ENCODE assay signal across 13 mouse cellular contexts in the genomic region with DNA sequence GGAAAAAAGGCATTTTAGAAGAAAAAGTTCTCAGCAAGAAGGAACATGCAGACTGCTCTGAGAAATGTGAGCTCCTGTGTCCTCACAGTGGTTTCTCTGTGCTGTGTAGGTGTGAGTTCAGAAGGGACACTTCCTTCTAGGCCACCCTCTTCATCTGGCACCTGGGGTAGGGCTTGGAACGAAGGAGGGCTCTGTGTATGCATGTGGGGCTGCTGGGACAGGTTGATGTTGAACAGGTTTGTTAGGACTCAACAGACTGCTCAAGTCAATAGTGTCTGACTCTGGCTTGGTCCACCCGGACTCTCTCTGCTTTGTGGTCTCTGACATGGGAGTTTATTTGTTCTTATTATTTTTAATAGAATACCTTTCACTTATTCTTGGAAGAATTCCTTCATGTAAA. TPM values are rescaled to one million over a fixed set of nuclear protein-coding genes. Genes with fewer than 3 reads are reported as not detected.
DNase-seq lines count a peak whose midpoint lies in the region; ATAC-seq and TF ChIP-seq lines count a peak whose summit lies in the region.
"Had no signal": no experiment of that assay in that cellular context is flagged by ENCODE, and none has a peak within 500 bp of the region (broad histone marks: within the 10 kb centered on the region; RNA-seq: fewer than 3 reads in every experiment).

No protein-coding gene starts in this region.

- no peak for TF ChIP-seq POLR2A in embryonic fibroblast, embryonic 13.5 days (IDR thresholded peaks at IDR 0.05; ENCODE audit: low read depth, low read length)
- no peak for TF ChIP-seq POLR2A in small intestine, adult 2 months (IDR thresholded peaks at IDR 0.05; ENCODE audit: low read depth, low read length)

- ATAC-seq in heart, embryonic 15.5 days (replicated peaks; ENCODE audit: insufficient number of reproducible peaks, insufficient read depth, low FRiP score, low read depth) = no peak
- peak; percentile 33; the same call in 1 of the 2 replicates for ATAC-seq in lung, embryonic 14.5 days (ENCODE audit: insufficient read depth)
- ATAC-seq in forebrain, embryonic 13.5 days = no peak

- no peak overlapping the region for H3K9ac ChIP-seq in heart, embryonic 15.5 days
- H3K9ac ChIP-seq in lung, embryonic 14.5 days = no peak overlapping the region
- H3K9ac ChIP-seq in forebrain, embryonic 13.5 days = no peak overlapping the region
- H3K9ac ChIP-seq: hindbrain, embryonic 14.5 days had no signal

- H3K4me2 ChIP-seq in heart, embryonic 15.5 days = no peak overlapping the region
- H3K4me2 ChIP-seq in lung, embryonic 14.5 days = peak overlapping the region; percentile 26; the same call in 1 of the 2 replicates
- H3K4me2 ChIP-seq in forebrain, embryonic 13.5 days = no peak overlapping the region
- H3K4me2 ChIP-seq: hindbrain, embryonic 14.5 days had no signal

- peak overlapping the region; percentile 69 for H3K27ac ChIP-seq in heart, embryonic 15.5 days
- H3K27ac ChIP-seq in lung, embryonic 14.5 days (ENCODE audit: low read depth) = peak overlapping the region; percentile 84
- peak overlapping the region; percentile 83 for H3K27ac ChIP-seq in embryonic fibroblast, embryonic 13.5 days (ENCODE audit: insufficient read depth, low read length)
- peak overlapping the region; percentile 33; the same call in 1 of the 2 replicates for H3K27ac ChIP-seq in small intestine, adult 2 months (ENCODE audit: insufficient read depth, low read depth, low read length)
- H3K27ac ChIP-seq in forebrain, embryonic 13.5 days = no peak overlapping the region

- no peak overlapping the region for H3K4me3 ChIP-seq in heart, embryonic 15.5 days
- H3K4me3 ChIP-seq in lung, embryonic 14.5 days (ENCODE audit: low read depth, low read length) = no peak overlapping the region
- no peak overlapping the region for H3K4me3 ChIP-seq in embryonic fibroblast, embryonic 13.5 days (ENCODE audit: insufficient read depth, low read length)
- no peak overlapping the region for H3K4me3 ChIP-seq in small intestine, adult 2 months (ENCODE audit: low read depth, low read length)
- H3K4me3 ChIP-seq in forebrain, embryonic 13.5 days = no peak overlapping the region
- H3K4me3 ChIP-seq: layer of hippocampus, adult 2 months had no signal

- no peak for DNase-seq in heart, postnatal 4 days
- DNase-seq in lung, embryonic 14.5 days = no peak
- DNase-seq in lung, adult 18-20 months = no peak
- DNase-seq in cerebellum, adult 11-12 months = no peak
- DNase-seq: adrenal gland, adult 2 months had no signal

- no peaks in the 10 kb centered on the region for H3K36me3 ChIP-seq in heart, embryonic 15.5 days
- no peaks in the 10 kb centered on the region for H3K36me3 ChIP-seq in lung, embryonic 14.5 days (ENCODE audit: insufficient read depth)
- H3K36me3 ChIP-seq in small intestine, adult 2 months (ENCODE audit: control insufficient read depth, insufficient read depth, low read length) = no peaks in the 10 kb centered on the region
- no peaks in the 10 kb centered on the region for H3K36me3 ChIP-seq in forebrain, embryonic 13.5 days (ENCODE audit: poor library complexity, severe bottlenecking)

- WGBS in heart, embryonic 15.5 days = 59% methylated on average over 2 of the region's 2 CpGs
- 49% methylated on average over 2 of the region's 2 CpGs for WGBS in lung, embryonic 14.5 days
- WGBS in small intestine, adult 2 months = 66% methylated on average over 2 of the region's 2 CpGs
- 72% methylated on average over 2 of the region's 2 CpGs for WGBS in forebrain, embryonic 13.5 days

- H3K27me3 ChIP-seq in heart, embryonic 15.5 days = no peaks in the 10 kb centered on the region
- no peaks in the 10 kb centered on the region for H3K27me3 ChIP-seq in lung, embryonic 14.5 days (ENCODE audit: insufficient read depth, low read length)
- no peaks in the 10 kb centered on the region for H3K27me3 ChIP-seq in small intestine, adult 2 months (ENCODE audit: control insufficient read depth, insufficient read depth, low read length)
- H3K27me3 ChIP-seq in forebrain, embryonic 13.5 days = no peaks in the 10 kb centered on the region

- H3K4me1 ChIP-seq in heart, embryonic 15.5 days (replicated peaks) = peaks cover 46% of the 10 kb centered on the region
- peaks cover 41% of the 10 kb centered on the region for H3K4me1 ChIP-seq in lung, embryonic 14.5 days (ENCODE audit: insufficient read depth)
- peaks cover 37% of the 10 kb centered on the region for H3K4me1 ChIP-seq in embryonic fibroblast, embryonic 13.5 days (ENCODE audit: control insufficient read depth, insufficient read depth, low read length)
- peaks cover 20% of the 10 kb centered on the region for H3K4me1 ChIP-seq in small intestine, adult 2 months (ENCODE audit: control insufficient read depth, insufficient read depth, insufficient read length, low read length)
- H3K4me1 ChIP-seq in forebrain, embryonic 13.5 days = peaks cover 32% of the 10 kb centered on the region

- no peak for TF ChIP-seq CTCF in lung, embryonic 14.5 days (IDR thresholded peaks at IDR 0.05; ENCODE audit: low read depth)
- TF ChIP-seq CTCF in embryonic fibroblast, embryonic 13.5 days (IDR thresholded peaks at IDR 0.05; ENCODE audit: borderline replicate concordance, insufficient read depth, low read length) = no peak
- TF ChIP-seq CTCF in small intestine, adult 2 months (IDR thresholded peaks at IDR 0.05; ENCODE audit: extremely low read depth, insufficient read length, insufficient replicate concordance, low read depth, low read length) = no peak

- no peaks in the 10 kb centered on the region for H3K9me3 ChIP-seq in heart, embryonic 15.5 days (replicated peaks)
- H3K9me3 ChIP-seq in lung, embryonic 14.5 days (ENCODE audit: low read depth, low read length) = no peaks in the 10 kb centered on the region
- no peaks in the 10 kb centered on the region for H3K9me3 ChIP-seq in forebrain, embryonic 13.5 days (replicated peaks)

RNA-seq across cellular contexts. Expression of a gene that starts 17.4 kb away (rescaled TPM):
- 0.30 and 0.44 TPM in 2 replicates for polyA plus RNA-seq in heart, embryonic 15.5 days (2015; fragmentation: Nextera tagmentation; extraction: Ambion mirVana)
- not detected for total RNA-seq in heart, postnatal 4 days (2021)
- polyA plus RNA-seq in lung, embryonic 14.5 days (2014; fragmentation: Nextera tagmentation; extraction: Ambion mirVana) = not detected in 2 replicates
- not detected in 2 replicates for polyA plus RNA-seq in embryonic fibroblast, embryonic 13.5 days (2011; ENCODE audit: insufficient read length, low read depth, missing spikeins)
- 0.30 and 3.7 TPM in 2 replicates for polyA plus RNA-seq in small intestine, adult 2 months (2012; rRNA removed)
- polyA plus RNA-seq in forebrain, embryonic 13.5 days (2015; fragmentation: Nextera tagmentation; extraction: Ambion mirVana) = not detected in 2 replicates
- total RNA-seq: adrenal gland, adult 2 months; common myeloid progenitor, adult 5-6 weeks; layer of hippocampus, adult 2 months; midbrain, postnatal 0 days had no signal
- polyA plus RNA-seq: adrenal gland, adult 2 months; hindbrain, embryonic 14.5 days; midbrain, postnatal 0 days had no signal
